Mouse (Mus musculus) ES-E14 (cell line): ENCODE results near the gene Aqp8. TPM values are rescaled to one million over a fixed set of nuclear protein-coding genes. Genes with fewer than 3 reads are reported as not detected.

ENCODE experiments used
- DNase-seq: peaks from one replicate; pipeline ENCODE4 v3.0.0-alpha.2; 2013; ENCODE audit warnings: low read depth, low spot score
- H3K27ac ChIP-seq: 2 replicates; pipeline ENCODE4 v1.5.1; 2012; ENCODE audit warnings: low read depth, mild to moderate bottlenecking, low read length, moderate library complexity, mixed read lengths; ENCODE audit not compliant: poor library complexity, insufficient read depth, severe bottlenecking
- H3K36me3 ChIP-seq: 2 replicates; pipeline ENCODE4 v1.6.1; 2012; ENCODE audit warnings: mild to moderate bottlenecking, low read length, moderate library complexity, mixed read lengths; ENCODE audit not compliant: control insufficient read depth, poor library complexity, insufficient read depth, severe bottlenecking
- H3K4me1 ChIP-seq, 2 experiments: fragments of 150-350 bp in 1 of 2; sonication (generic) in 1 of 2; 2 replicates each; pipeline ENCODE4 v1.6.1; 2012; ENCODE audit warnings: low read length in 2 of 2, mild to moderate bottlenecking in 1 of 2, mixed read lengths in 1 of 2; ENCODE audit not compliant: control insufficient read depth in 2 of 2, insufficient read depth in 2 of 2, poor library complexity in 1 of 2
- H3K4me3 ChIP-seq, 2 experiments: fragments of 150-350 bp in 1 of 2; sonication (generic) in 1 of 2; 2 replicates each; pipeline ENCODE4 v1.5.1; 2012; ENCODE audit warnings: low read length in 2 of 2, low read depth in 1 of 2, mild to moderate bottlenecking in 1 of 2, mixed read lengths in 1 of 2; ENCODE audit not compliant: insufficient read depth in 1 of 2, poor library complexity in 1 of 2, severe bottlenecking in 1 of 2
- H3K9ac ChIP-seq: 2 replicates; pipeline ENCODE4 v1.6.1; 2012; ENCODE audit warnings: low read depth, mild to moderate bottlenecking, low read length, mixed read lengths; ENCODE audit not compliant: poor library complexity, insufficient read depth, severe bottlenecking
- H3K9me3 ChIP-seq: fragments of 150-350 bp; sonication (generic); 2 replicates; pipeline ENCODE4 v1.6.1; 2012; ENCODE audit warnings: low read depth, mild to moderate bottlenecking, low read length; ENCODE audit not compliant: control insufficient read depth, insufficient read depth
- CHD2 ChIP-seq: IDR thresholded peaks from 2 replicates; pipeline ENCODE4 v1.6.1; 2014; ENCODE audit warnings: mild to moderate bottlenecking, low read depth, low read length, inconsistent platforms
- HCFC1 ChIP-seq: IDR thresholded peaks from 2 replicates; pipeline ENCODE4 v1.6.1; 2012; ENCODE audit warnings: low read length, inconsistent platforms, borderline replicate concordance; ENCODE audit not compliant: insufficient read depth
- MAFK ChIP-seq: IDR thresholded peaks from 2 replicates; pipeline ENCODE4 v1.6.1; 2014; ENCODE audit warnings: mild to moderate bottlenecking, low read depth, low read length, inconsistent platforms; ENCODE audit not compliant: insufficient read depth
- ZC3H11A ChIP-seq: IDR thresholded peaks from 2 replicates; pipeline ENCODE4 v1.6.1; 2012; ENCODE audit warnings: low read depth, mild to moderate bottlenecking, inconsistent platforms, low read length, borderline replicate concordance
- ZNF384 ChIP-seq: IDR thresholded peaks from 2 replicates; pipeline ENCODE4 v1.6.1; 2012; ENCODE audit warnings: low read depth, low read length, inconsistent platforms
- in situ Hi-C, 2 experiments: fragments of 600-800 bp; cut with MboI; formaldehyde crosslinking; loops; one replicate each; pipeline ENCODE4 v1.15.1; 2025; ENCODE audit warnings: low sequenced_read_pairs in 2 of 2, inconsistent platforms in 1 of 2; ENCODE audit not compliant: unreplicated experiment in 2 of 2
- total RNA-seq: library from RNA; depleted of rRNA; stranded (reverse); fragments of 300-350 nt; gene quantifications from 2 replicates; pipeline ENCODE4 v1.2.3, GENCODE M21; 2012

The Aqp8 gene
- total RNA-seq, 1 experiment, result 1.5 TPM

DNA sequence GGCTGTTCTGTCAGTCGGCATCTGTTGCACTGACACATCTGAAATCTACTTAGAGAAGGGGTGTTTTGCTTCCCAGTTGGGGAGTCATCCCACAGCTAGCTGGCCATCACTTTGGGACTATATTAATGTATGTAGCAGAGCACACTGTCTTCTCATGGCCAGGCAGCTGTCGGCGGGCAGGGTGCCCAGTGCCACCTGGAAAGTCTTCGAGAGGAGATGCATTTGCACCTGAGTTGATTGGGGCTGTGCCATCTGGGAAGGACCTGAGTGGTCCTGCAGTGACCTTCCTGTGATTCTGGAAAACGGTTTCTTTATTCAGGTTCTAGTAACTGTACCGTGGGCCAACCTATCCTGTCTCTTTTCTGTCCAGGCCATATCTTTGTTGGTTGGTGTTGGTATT, 37.8 kb upstream of the Aqp8 start:
- DNase-seq, result no peak
- H3K9me3 ChIP-seq, result no peaks in the 10 kb centered on the region
- H3K4me1 ChIP-seq, result no peaks in the 10 kb centered on the region
- no peak overlapping the region for H3K9ac ChIP-seq
- H3K27ac ChIP-seq, result no peak overlapping the region
- in situ Hi-C loops, result no loop called here
- H3K36me3 ChIP-seq, result peaks cover 9% of the 10 kb centered on the region
- no peak overlapping the region for H3K4me3 ChIP-seq
- TF ChIP-seq HCFC1 (no peak), MAFK (no peak), ZC3H11A (no peak), ZNF384 (no peak), CHD2 (no peak)

- H3K9ac ChIP-seq, result no peak overlapping the region
- H3K27ac ChIP-seq, result no peak overlapping the region
- no peak for DNase-seq
- no peak for TF ChIP-seq ZC3H11A
- no peak for TF ChIP-seq ZNF384
- TF ChIP-seq HCFC1, result no peak
- TF ChIP-seq MAFK, result no peak
- no peak for TF ChIP-seq CHD2
- H3K4me1 ChIP-seq, result no peaks in the 10 kb centered on the region
- in situ Hi-C loops, result no loop called here
- no peaks in the 10 kb centered on the region for H3K9me3 ChIP-seq
- no peak overlapping the region for H3K4me3 ChIP-seq
- peaks cover 11% of the 10 kb centered on the region for H3K36me3 ChIP-seq
Observed at GRCm38 (mm10) chr7:123425134-123425757, 36.8 kb upstream of the Aqp8 start.

- H3K9me3 ChIP-seq, result no peaks in the 10 kb centered on the region
- DNase-seq, result no peak
- no peaks in the 10 kb centered on the region for H3K4me1 ChIP-seq
- peaks cover 3% of the 10 kb centered on the region; the same call in 1 of the 2 replicates for H3K36me3 ChIP-seq
- no peak overlapping the region for H3K27ac ChIP-seq
- H3K4me3 ChIP-seq, result no peak overlapping the region
- H3K9ac ChIP-seq, result no peak overlapping the region
- in situ Hi-C loops, result no loop called here
- TF ChIP-seq ZNF384 (no peak), ZC3H11A (no peak), CHD2 (no peak), HCFC1 (no peak), MAFK (no peak)
Observed at GRCm38 (mm10) chr7:123429624-123430410, 32.3 kb upstream of the Aqp8 start.

DNA sequence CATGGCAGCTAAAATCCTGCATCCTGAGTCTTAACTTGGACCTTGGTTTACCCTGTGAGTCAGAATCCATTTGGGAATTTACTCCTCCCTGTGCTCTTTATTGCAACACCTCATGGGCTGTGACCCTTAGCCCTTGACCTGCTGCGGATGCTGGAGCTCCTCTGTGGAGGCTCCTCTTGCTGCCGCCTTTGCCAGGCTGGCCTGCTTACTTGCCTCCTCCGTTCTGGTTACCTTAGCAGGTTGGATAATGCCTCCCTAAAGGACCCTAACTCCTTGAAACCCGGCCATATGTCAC, 31.7 kb upstream of the Aqp8 start:
- H3K9ac ChIP-seq, result no peak overlapping the region
- no peak overlapping the region for H3K4me3 ChIP-seq
- H3K27ac ChIP-seq, result no peak overlapping the region
- in situ Hi-C loops, result no loop called here
- H3K9me3 ChIP-seq, result no peaks in the 10 kb centered on the region
- no peaks in the 10 kb centered on the region for H3K4me1 ChIP-seq
- peaks cover 3% of the 10 kb centered on the region; the same call in 1 of the 2 replicates for H3K36me3 ChIP-seq
- no peak for DNase-seq
- no peak for TF ChIP-seq ZC3H11A
- TF ChIP-seq CHD2, result no peak
- TF ChIP-seq HCFC1, result no peak
- TF ChIP-seq MAFK, result no peak
- TF ChIP-seq ZNF384, result no peak
